Mouse (Mus musculus) cortical plate, adult 2 months (tissue): ENCODE measurements at regions not wholly inside any gene's neighbourhood (a gene's known extent, or its start where the extent isn't known, plus 50 kb on each side); places are given as distances from the start of the nearest gene placed in this dataset.

Experiments
- CTCF ChIP-seq: fragments of 200-500 bp; IDR thresholded peaks from 2 replicates; pipeline ENCODE4 v1.5.1; 2011; ENCODE audit warnings: mild to moderate bottlenecking, control low read depth, low read length; ENCODE audit not compliant: insufficient read depth; ENCODE audit errors: extremely low read depth
- POLR2A ChIP-seq: fragments of 200-500 bp; IDR thresholded peaks from 2 replicates; pipeline ENCODE4 v1.6.1; 2011; ENCODE audit warnings: mild to moderate bottlenecking, low read length, control low read depth; ENCODE audit not compliant: insufficient read depth; ENCODE audit errors: extremely low read depth

- no peak for TF ChIP-seq POLR2A
- no peak for TF ChIP-seq CTCF
Measured at GRCm38 (mm10) chr9:9568040-9568649, 329.2 kb upstream of the Arhgap42 start.
